Mouse (Mus musculus): Measurements from ENCODE around the gene Atp13a2. TPM values are rescaled to one million over a fixed set of nuclear protein-coding genes. Genes with fewer than 3 reads are reported as not detected.

The Atp13a2 gene
- total RNA-seq, 2 experiments from 2014 or later = 25.2 to 28.7 TPM

- no peak for ATAC-seq (replicated peaks; ENCODE audit: low FRiP score, low TSS enrichment, poor library complexity, severe bottlenecking)
These were observed 803 bp downstream of the Atp13a2 start for GRCm38 (mm10) chr4:140987476-140987875.

GRCm38 (mm10) chr4:140988706-140989290, 2.1 kb downstream of the Atp13a2 start:
- ATAC-seq (replicated peaks; ENCODE audit: low FRiP score, low TSS enrichment, poor library complexity, severe bottlenecking) = no peak

- ATAC-seq (replicated peaks; ENCODE audit: low FRiP score, low TSS enrichment, poor library complexity, severe bottlenecking) = peak; percentile 58
These were observed 2.8 kb downstream of the Atp13a2 start for GRCm38 (mm10) chr4:140989447-140989846.

- ATAC-seq (replicated peaks; ENCODE audit: low FRiP score, low TSS enrichment, poor library complexity, severe bottlenecking) = no peak
These were observed 5.5 kb downstream of the Atp13a2 start for GRCm38 (mm10) chr4:140992215-140992614.

- ATAC-seq (replicated peaks; ENCODE audit: low FRiP score, low TSS enrichment, poor library complexity, severe bottlenecking) = no peak
These were observed 7.2 kb downstream of the Atp13a2 start for GRCm38 (mm10) chr4:140993846-140994245.

GRCm38 (mm10) chr4:140995811-140996210, 9.1 kb downstream of the Atp13a2 start:
- ATAC-seq (replicated peaks; ENCODE audit: low FRiP score, low TSS enrichment, poor library complexity, severe bottlenecking) = no peak

- peak; percentile 59 for ATAC-seq (replicated peaks; ENCODE audit: low FRiP score, low TSS enrichment, poor library complexity, severe bottlenecking)
These were observed 10.1 kb downstream of the Atp13a2 start for GRCm38 (mm10) chr4:140996812-140997211.

GRCm38 (mm10) chr4:141005983-141006382, 19.3 kb downstream of the Atp13a2 start:
- no peak for ATAC-seq (replicated peaks; ENCODE audit: low FRiP score, low TSS enrichment, poor library complexity, severe bottlenecking)

GRCm38 (mm10) chr4:141008028-141008427, 21.4 kb downstream of the Atp13a2 start:
- ATAC-seq (replicated peaks; ENCODE audit: low FRiP score, low TSS enrichment, poor library complexity, severe bottlenecking) = peak; percentile 95

- ATAC-seq (replicated peaks; ENCODE audit: low FRiP score, low TSS enrichment, poor library complexity, severe bottlenecking) = no peak
These were observed 23.4 kb downstream of the Atp13a2 start, which contains the start of gene Mfap2 for GRCm38 (mm10) chr4:141010118-141010517. TSS of gene Mfap2 (plus strand) at chr4:141010418.

GRCm38 (mm10) chr4:141010526-141010925, 23.9 kb downstream of the Atp13a2 start:
- no peak for ATAC-seq (replicated peaks; ENCODE audit: low FRiP score, low TSS enrichment, poor library complexity, severe bottlenecking)

GRCm38 (mm10) chr4:141010941-141011429, 24.3 kb downstream of the Atp13a2 start:
- no peak for ATAC-seq (replicated peaks; ENCODE audit: low FRiP score, low TSS enrichment, poor library complexity, severe bottlenecking)

- ATAC-seq (replicated peaks; ENCODE audit: low FRiP score, low TSS enrichment, poor library complexity, severe bottlenecking) = no peak
These were observed 25.1 kb downstream of the Atp13a2 start for GRCm38 (mm10) chr4:141011556-141012328.

- no peak for ATAC-seq (replicated peaks; ENCODE audit: low FRiP score, low TSS enrichment, poor library complexity, severe bottlenecking)
These were observed 25.9 kb downstream of the Atp13a2 start for GRCm38 (mm10) chr4:141012558-141012957.

GRCm38 (mm10) chr4:141014114-141014513, 27.4 kb downstream of the Atp13a2 start:
- no peak for ATAC-seq (replicated peaks; ENCODE audit: low FRiP score, low TSS enrichment, poor library complexity, severe bottlenecking)

GRCm38 (mm10) chr4:141014856-141015255, 28.2 kb downstream of the Atp13a2 start:
- no peak for ATAC-seq (replicated peaks; ENCODE audit: low FRiP score, low TSS enrichment, poor library complexity, severe bottlenecking)

GRCm38 (mm10) chr4:141015356-141015755, 28.7 kb downstream of the Atp13a2 start:
- ATAC-seq (replicated peaks; ENCODE audit: low FRiP score, low TSS enrichment, poor library complexity, severe bottlenecking) = no peak

GRCm38 (mm10) chr4:141016311-141016710, 29.6 kb downstream of the Atp13a2 start:
- ATAC-seq (replicated peaks; ENCODE audit: low FRiP score, low TSS enrichment, poor library complexity, severe bottlenecking) = no peak

GRCm38 (mm10) chr4:141017657-141018436, 31.2 kb downstream of the Atp13a2 start:
- no peak for ATAC-seq (replicated peaks; ENCODE audit: low FRiP score, low TSS enrichment, poor library complexity, severe bottlenecking)

GRCm38 (mm10) chr4:141020220-141020619, 33.5 kb downstream of the Atp13a2 start:
- no peak for ATAC-seq (replicated peaks; ENCODE audit: low FRiP score, low TSS enrichment, poor library complexity, severe bottlenecking)

Data from megakaryocyte-erythroid progenitor cell, adult 5-6 weeks (primary cell).